Mouse (Mus musculus) hindbrain, postnatal 0 days (tissue): ENCODE measurements around the gene Il1r1. TPM values are rescaled to one million over a fixed set of nuclear protein-coding genes. Genes with fewer than 3 reads are reported as not detected.

ENCODE experiments used
- ATAC-seq: fragments of 200-750 bp; cut with Nextera tagmentation; 2 replicates; pipeline ENCODE4 v1.8.0; 2017; ENCODE audit warnings: mild to moderate bottlenecking, moderate TSS enrichment, moderate library complexity
- DNase-seq: peaks from one replicate; pipeline ENCODE4 v3.0.0-alpha.2; 2015; ENCODE audit warnings: low spot score
- H3K27ac ChIP-seq: fragments of 300-500 bp; sonication (generic); 2 replicates; pipeline ENCODE4 v1.5.1; 2014; ENCODE audit warnings: mild to moderate bottlenecking
- H3K27me3 ChIP-seq: fragments of 300-500 bp; sonication (generic); 2 replicates; pipeline ENCODE4 v1.6.1; 2014; ENCODE audit warnings: low read length, mixed read lengths; ENCODE audit not compliant: insufficient read depth
- H3K36me3 ChIP-seq: fragments of 300-500 bp; sonication (generic); 2 replicates; pipeline ENCODE4 v1.6.1; 2014; ENCODE audit warnings: low read length, mixed read lengths; ENCODE audit not compliant: insufficient read depth
- H3K4me1 ChIP-seq: fragments of 300-500 bp; sonication (generic); 2 replicates; pipeline ENCODE4 v1.6.1; 2014; ENCODE audit warnings: antibody characterized with exemption, low read length, mixed read lengths; ENCODE audit not compliant: insufficient read depth
- H3K4me2 ChIP-seq: fragments of 300-500 bp; sonication (generic); 2 replicates; pipeline ENCODE4 v1.6.1; 2014; ENCODE audit warnings: low read depth, mild to moderate bottlenecking, low read length, moderate library complexity, mixed read lengths
- H3K4me3 ChIP-seq: fragments of 300-500 bp; sonication (generic); 2 replicates; pipeline ENCODE4 v1.5.1; 2014; ENCODE audit warnings: low read length
- H3K9ac ChIP-seq: fragments of 300-500 bp; sonication (generic); replicated peaks from 2 replicates; pipeline ENCODE4 v1.6.1; 2014; ENCODE audit warnings: mild to moderate bottlenecking, low read length, moderate library complexity, mixed read lengths
- H3K9me3 ChIP-seq: fragments of 300-500 bp; sonication (generic); 2 replicates; pipeline ENCODE4 v1.6.1; 2016; ENCODE audit warnings: low read length, mixed read lengths
- CTCF ChIP-seq: IDR thresholded peaks from 2 replicates; pipeline ENCODE4 v1.5.1; 2016; ENCODE audit warnings: antibody characterized with exemption, control low read depth, low read depth
- WGBS: fragments of 180-500 bp; shearing (Covaris S2); extraction: QIAGEN DNeasy Blood & Tissue Kit; methylation state at CpG from one replicate; pipeline ENCODE4 v1.1.7; 2014; 5-methylcytosine and 5-hydroxymethylcytosine counted together
- polyA plus RNA-seq: library from polyadenylated mRNA; unstranded; fragments of >200 nt; fragmentation: Nextera tagmentation; extraction: Ambion mirVana; gene quantifications from 2 replicates; pipeline ENCODE4 v1.2.1, GENCODE M21; 2015
- total RNA-seq: library from RNA; depleted of rRNA; stranded (reverse); fragments of >200 nt; gene quantifications from 2 replicates; pipeline ENCODE4 v1.2.3, GENCODE M21; 2014

The Il1r1 gene
- total and polyA plus RNA-seq, 2 experiments from 2014 or later, result 0.63 to 0.78 TPM

- H3K4me2 ChIP-seq, result no peak overlapping the region
- no peaks in the 10 kb centered on the region for H3K4me1 ChIP-seq
- no peaks in the 10 kb centered on the region for H3K36me3 ChIP-seq
- no peak for TF ChIP-seq CTCF
- no peaks in the 10 kb centered on the region for H3K9me3 ChIP-seq
- 70% methylated on average over 3 of the region's 3 CpGs for WGBS
- no peak for DNase-seq
- H3K9ac ChIP-seq, result no peak overlapping the region
- no peak overlapping the region for H3K4me3 ChIP-seq
- H3K27me3 ChIP-seq, result no peaks in the 10 kb centered on the region
- ATAC-seq, result no peak
- H3K27ac ChIP-seq, result no peak overlapping the region
These were observed 29.6 kb downstream of the Il1r1 start for GRCm38 (mm10) chr1:40254347-40255057.

- no peak for TF ChIP-seq CTCF
- no peak overlapping the region for H3K27ac ChIP-seq
- H3K9ac ChIP-seq, result no peak overlapping the region
- no peaks in the 10 kb centered on the region for H3K27me3 ChIP-seq
- H3K4me3 ChIP-seq, result no peak overlapping the region
- H3K4me2 ChIP-seq, result no peak overlapping the region
- 64% methylated on average over 9 of the region's 9 CpGs for WGBS
- no peaks in the 10 kb centered on the region for H3K36me3 ChIP-seq
- no peaks in the 10 kb centered on the region for H3K9me3 ChIP-seq
- ATAC-seq (peak; percentile 45; the same call in 1 of the 2 replicates), DNase-seq (peak; percentile 60)
- H3K4me1 ChIP-seq, result peaks cover 8% of the 10 kb centered on the region
These were observed 37.7 kb downstream of the Il1r1 start for GRCm38 (mm10) chr1:40262441-40263121.

GRCm38 (mm10) chr1:40263122-40263498 lies 38.2 kb downstream of the Il1r1 start:
- no peak for DNase-seq
- no peaks in the 10 kb centered on the region for H3K9me3 ChIP-seq
- no peak overlapping the region for H3K9ac ChIP-seq
- no peak overlapping the region for H3K4me2 ChIP-seq
- no peak for ATAC-seq
- H3K4me3 ChIP-seq, result no peak overlapping the region
- 76% methylated on average over 7 of the region's 7 CpGs for WGBS
- H3K4me1 ChIP-seq, result peaks cover 8% of the 10 kb centered on the region
- no peak overlapping the region for H3K27ac ChIP-seq
- no peaks in the 10 kb centered on the region for H3K36me3 ChIP-seq
- H3K27me3 ChIP-seq, result no peaks in the 10 kb centered on the region
- TF ChIP-seq CTCF, result no peak

GRCm38 (mm10) chr1:40263679-40264078 lies 38.8 kb downstream of the Il1r1 start:
- DNase-seq (no peak), ATAC-seq (no peak)
- Histone ChIP-seq H3K27me3 (no peaks in the 10 kb centered on the region), H3K4me1 (peaks cover 8% of the 10 kb centered on the region), H3K9ac (no peak overlapping the region), H3K4me2 (no peak overlapping the region), H3K4me3 (no peak overlapping the region), H3K36me3 (no peaks in the 10 kb centered on the region), H3K9me3 (no peaks in the 10 kb centered on the region), H3K27ac (no peak overlapping the region)
- no peak for TF ChIP-seq CTCF
- WGBS, result 92% methylated on average over 8 of the region's 8 CpGs

GRCm38 (mm10) chr1:40265301-40265835 lies 40.5 kb downstream of the Il1r1 start:
- Histone ChIP-seq H3K4me1 (peaks cover 8% of the 10 kb centered on the region), H3K4me3 (no peak overlapping the region), H3K27ac (no peak overlapping the region), H3K27me3 (no peaks in the 10 kb centered on the region), H3K9ac (no peak overlapping the region), H3K9me3 (no peaks in the 10 kb centered on the region), H3K36me3 (no peaks in the 10 kb centered on the region), H3K4me2 (no peak overlapping the region)
- no peak for TF ChIP-seq CTCF
- 84% methylated on average over 6 of the region's 6 CpGs for WGBS
- DNase-seq (no peak), ATAC-seq (no peak)

- Histone ChIP-seq H3K27ac (no peak overlapping the region), H3K36me3 (no peaks in the 10 kb centered on the region), H3K4me3 (peak overlapping the region; percentile 46), H3K9me3 (no peaks in the 10 kb centered on the region), H3K4me1 (peaks cover 8% of the 10 kb centered on the region), H3K9ac (peak overlapping the region; percentile 52; the same call in 1 of the 2 replicates), H3K27me3 (no peaks in the 10 kb centered on the region), H3K4me2 (peak overlapping the region; percentile 89)
- TF ChIP-seq CTCF, result no peak
- DNase-seq, result peak; percentile 74
- 2% methylated on average over 36 of the region's 36 CpGs for WGBS
- ATAC-seq, result peak; percentile 75
These were observed 41.8 kb downstream of the Il1r1 start for GRCm38 (mm10) chr1:40266431-40267260.
